Mouse (Mus musculus) ovary, adult 18-20 months (tissue): ENCODE measurements at regions not wholly inside any gene's neighbourhood (a gene's known extent, or its start where the extent isn't known, plus 50 kb on each side); places are given as distances from the start of the nearest gene placed in this dataset.

ENCODE experiments used
- DNase-seq: peaks from one replicate; pipeline ENCODE4 v3.0.0; 2022; ENCODE audit warnings: low spot score, mixed read lengths

DNA sequence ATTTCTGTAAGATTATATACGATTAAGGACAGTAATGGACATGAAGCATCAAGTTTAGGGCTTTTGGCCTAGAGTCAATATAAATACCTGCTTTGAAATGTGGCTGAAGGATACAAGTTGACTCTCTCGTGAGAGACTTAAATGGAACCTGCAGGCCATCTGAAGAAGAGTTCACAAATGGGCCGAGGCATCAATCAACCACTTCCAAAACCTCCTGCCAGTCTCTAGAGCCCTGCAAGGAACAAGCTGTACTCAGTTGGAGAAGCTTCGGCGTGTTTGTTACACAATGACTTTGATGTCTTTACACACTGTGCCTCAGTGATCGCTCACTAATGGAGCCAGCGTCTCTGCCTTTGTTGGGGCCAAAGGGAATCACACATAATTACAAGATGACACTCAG lies 146.1 kb upstream of the Ccnd2 start:
- DNase-seq, result no peak

GRCm38 (mm10) chr6:127311192-127312054 lies 135.2 kb upstream of the Parp11 start:
- DNase-seq, result no peak

DNA sequence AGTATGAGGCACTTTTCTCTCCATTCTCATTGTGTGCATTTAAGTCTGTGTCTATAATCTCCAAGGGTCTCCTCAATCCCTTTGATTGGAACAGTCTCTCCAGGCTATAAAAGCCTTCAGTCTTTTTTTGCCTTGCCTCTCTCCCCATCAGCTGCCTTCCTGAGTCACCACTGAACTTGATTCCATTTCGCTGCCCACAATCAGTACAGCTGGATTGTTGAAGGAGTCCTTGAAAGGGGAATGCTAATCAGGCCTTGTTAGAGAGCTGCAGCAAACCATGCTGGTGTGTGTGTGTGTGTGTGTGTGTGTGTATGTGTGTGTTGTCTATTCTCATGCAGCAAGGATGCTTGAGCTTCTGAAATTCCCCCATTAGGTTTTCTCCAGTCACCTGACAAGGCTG lies 129.3 kb upstream of the Parp11 start:
- DNase-seq, result peak; percentile 43

GRCm38 (mm10) chr6:127318746-127319582 lies 127.7 kb upstream of the Parp11 start:
- no peak for DNase-seq

DNA sequence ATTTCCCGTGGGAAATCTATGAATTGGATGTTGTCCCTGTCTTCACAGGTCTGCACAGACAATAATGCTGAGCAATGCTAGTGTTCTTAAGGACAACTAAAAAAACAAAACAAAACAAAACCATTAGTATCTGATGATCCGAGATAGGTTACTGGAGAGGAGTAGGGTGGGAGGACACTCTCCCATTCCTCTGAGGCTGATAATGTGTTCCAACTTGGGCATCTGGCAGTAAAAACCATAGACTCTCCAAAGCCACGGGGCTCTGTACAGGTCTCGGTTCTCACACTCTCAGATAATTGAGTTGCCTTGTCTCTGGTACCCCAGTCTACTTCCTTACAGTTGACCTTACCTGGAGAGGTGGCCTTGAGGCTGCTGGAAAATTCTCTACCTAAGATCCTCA lies 126.0 kb upstream of the Parp11 start:
- DNase-seq, result no peak

DNA sequence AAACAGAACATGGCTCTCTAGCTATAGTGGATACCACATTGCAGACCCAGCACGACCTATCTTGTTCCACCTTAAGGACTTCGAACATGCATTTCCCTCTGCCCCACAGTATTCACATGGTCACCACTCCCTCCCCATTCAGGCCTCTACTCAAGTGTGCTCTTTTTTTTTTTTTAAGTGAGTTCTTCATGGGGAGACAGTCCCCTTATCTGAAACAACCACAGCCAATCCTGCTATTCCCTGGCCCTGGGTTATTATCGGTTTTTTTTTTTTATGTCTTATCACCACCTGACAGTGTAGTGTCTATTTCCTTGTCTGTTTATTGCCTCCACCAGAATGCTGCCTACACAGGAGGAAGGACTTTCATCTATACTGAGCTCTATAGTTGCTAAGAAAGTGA lies 125.6 kb upstream of the Parp11 start:
- no peak for DNase-seq

- no peak for DNase-seq
These were observed 124.2 kb upstream of the Parp11 start for GRCm38 (mm10) chr6:127322398-127322797.

- DNase-seq, result peak; percentile 30
These were observed 121.7 kb upstream of the Parp11 start for GRCm38 (mm10) chr6:127324984-127325383.

DNA sequence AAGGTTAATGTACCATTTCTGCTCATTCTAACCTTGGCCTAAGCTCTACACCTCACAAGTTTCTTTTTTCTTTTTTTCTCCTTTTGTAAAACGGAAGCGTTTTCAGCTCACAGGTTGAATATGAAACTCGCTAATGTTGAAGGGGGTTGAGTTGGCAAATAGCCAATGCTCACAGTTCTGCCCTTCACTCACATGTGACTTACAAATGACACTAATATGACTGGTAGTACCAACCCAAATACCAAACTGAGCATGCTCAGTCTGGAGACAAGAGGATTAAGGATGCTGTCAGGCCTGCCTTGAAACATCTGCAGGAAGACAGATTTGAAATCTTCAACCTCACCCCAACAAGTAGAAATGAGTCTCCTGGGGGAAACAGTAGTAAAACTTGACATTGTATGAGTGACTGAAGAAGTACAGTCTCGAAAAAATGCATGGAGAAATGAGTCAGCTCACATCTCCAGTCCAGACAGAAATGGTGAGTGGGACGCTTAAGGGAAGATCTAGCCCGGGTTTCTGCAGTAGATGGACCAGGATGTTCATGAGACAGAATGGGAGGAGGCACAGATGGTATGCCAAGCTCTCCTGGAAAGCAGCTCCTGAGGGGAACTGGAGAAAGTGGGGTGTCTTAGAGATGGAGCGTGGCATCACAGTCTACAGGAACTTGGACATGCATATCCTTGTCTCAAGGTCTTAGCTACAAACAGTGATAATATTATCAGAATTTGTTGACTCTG lies 120.9 kb upstream of the Parp11 start:
- no peak for DNase-seq

- peak; percentile 16 for DNase-seq
These were observed 120.3 kb upstream of the Parp11 start for GRCm38 (mm10) chr6:127326333-127326729.

DNA sequence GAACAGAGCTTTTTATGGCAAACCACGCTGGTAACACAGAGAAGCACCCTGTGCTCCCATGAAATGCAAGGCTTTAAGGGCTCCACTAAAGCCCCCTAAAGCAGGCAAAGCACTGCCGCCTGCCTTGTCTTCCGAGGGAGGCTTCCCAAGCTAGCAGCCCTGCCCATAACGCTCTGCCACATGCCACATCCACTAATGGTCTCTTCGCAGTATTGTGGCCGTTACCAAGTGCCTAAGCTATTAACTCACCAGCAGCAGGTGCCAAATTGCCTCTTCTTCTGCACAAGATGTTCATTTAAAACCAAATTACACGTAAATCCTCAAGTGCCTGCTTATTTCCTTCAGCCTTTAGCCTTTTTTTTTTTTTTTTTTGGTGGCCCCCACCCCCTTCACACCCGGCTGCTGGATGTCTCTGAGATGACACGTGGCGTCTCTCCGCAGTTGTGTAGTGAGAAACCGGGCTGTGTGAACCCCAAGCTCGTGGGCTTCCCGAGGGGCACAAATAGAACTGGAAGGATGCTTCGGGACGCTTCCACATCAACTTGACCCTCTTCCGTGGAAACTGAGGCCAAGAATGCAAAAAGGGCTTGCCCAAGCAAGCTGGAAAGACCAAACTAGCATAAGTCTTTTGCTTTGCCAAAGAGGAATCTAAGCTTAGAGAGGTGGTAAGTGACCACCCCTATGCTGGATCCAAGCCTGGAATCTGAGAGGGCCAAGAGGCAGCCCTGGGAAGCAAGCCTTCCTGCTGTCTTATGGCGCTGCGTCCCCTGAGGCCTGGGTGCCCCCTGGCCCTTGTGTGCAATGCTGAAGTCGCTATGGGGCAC lies 117.2 kb upstream of the Parp11 start:
- DNase-seq, result no peak

DNA sequence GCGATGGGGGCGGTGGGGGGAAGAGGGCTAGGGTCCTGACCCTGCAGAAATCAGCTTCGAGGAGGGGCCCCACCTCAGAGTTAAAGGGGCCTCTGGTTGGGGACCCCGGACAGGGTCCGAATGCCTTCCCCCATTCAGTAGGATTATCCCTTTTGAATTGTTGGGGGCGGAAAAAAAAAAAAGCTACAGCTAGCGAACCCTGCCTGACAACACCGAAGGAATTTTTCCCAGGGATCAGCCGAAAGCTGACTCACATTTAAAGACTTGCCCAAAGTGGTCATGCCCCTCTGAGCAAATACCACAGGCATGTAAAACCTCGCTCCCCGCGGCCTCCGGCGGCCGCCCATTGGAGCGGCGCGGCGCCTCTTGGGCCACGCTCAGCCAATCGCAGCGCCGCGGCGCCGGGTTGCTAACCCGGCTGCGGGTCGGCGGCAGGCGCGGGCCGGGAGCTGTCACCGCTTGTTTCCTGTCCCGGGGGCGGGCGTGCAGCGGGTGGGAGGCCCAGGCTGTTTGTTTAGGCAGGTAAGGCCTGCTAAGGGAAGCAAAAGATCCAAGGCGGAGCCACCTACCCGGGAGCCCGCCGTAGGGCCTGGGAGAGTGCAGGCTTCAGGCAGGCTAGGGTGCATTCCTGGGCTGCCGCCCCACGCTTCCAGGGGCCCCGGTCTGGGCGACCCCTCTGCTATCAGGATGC lies 116.5 kb upstream of the Parp11 start:
- peak; percentile 83 for DNase-seq

- no peak for DNase-seq
These were observed 115.5 kb upstream of the Parp11 start for GRCm38 (mm10) chr6:127331091-127331490.

- no peak for DNase-seq
These were observed 112.4 kb upstream of the Parp11 start for GRCm38 (mm10) chr6:127334256-127334655.

- DNase-seq, result peak; percentile 40
These were observed 111.2 kb upstream of the Parp11 start for GRCm38 (mm10) chr6:127335462-127335886.

DNA sequence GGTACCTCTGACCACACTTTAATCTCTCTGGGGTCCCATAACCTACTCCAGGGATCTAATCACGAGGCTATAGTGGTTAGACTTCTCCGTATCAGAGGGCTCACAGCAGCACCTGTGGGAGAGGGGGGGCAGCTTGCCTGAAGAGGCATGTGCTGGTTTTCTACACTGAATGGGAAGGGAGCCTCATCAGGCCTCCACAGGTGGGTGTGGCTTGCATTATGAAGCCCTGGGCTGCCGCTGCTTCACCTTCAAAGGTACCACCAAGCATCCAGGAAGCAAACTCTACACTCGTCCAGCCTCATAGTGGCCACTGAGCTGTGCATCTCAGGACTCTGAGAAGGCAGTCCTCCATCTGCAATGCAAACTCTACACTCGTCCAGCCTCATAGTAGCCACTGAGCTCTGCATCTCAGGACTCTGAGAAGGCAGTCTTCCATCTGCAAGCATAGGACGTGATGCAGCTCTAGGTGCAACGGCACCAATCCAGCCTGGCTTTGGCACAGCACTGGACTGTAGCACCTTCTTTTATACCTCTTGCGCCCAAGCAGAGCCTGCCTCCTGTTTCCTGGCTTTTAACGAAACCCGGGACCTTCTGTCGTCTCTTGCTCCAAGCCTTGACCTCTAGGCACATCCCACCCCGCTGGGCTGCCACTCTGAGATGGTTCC lies 110.5 kb upstream of the Parp11 start:
- DNase-seq, result no peak

DNA sequence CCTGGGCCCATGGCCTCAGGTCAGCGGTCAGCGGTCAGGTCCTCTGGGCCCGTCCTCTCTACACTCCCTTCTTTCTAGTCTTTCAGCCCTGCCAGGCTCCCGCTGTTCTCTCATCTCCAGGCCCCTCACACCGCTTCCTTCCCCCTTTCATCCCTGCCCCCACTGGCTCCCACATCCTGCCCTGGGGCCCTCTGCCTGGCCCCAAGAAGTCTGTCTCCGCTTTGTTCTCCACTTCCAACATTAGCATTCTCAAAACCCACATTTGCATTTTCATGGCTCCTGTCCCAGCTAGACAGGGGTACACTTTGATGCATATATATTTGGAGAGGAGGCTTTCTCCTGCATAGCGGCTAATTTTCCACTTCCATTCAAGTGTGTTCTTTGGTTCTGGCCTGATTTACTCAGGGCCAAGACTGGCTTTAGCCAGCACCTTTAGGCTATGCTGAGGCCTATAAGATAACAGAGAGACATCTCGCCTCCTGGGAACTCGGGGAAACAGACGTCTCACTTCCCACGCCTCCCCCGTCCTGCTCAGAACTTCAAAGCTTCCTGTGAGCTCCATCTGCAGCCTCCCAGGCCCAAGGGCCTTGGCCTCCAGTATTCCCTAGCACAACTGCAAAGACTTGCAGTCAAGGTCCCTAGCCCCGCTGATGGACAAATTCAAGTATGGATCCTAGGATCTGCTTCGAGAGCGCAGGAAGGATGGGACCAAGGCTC lies 109.8 kb upstream of the Parp11 start:
- peak; percentile 44 for DNase-seq

GRCm38 (mm10) chr6:127337398-127337871 lies 109.2 kb upstream of the Parp11 start:
- DNase-seq, result no peak

- DNase-seq, result no peak
These were observed 108.2 kb upstream of the Parp11 start for GRCm38 (mm10) chr6:127338412-127338811.
